Mouse (Mus musculus): ENCODE measurements around the gene Cabp4.

The Cabp4 gene

GRCm38 (mm10) chr19:4102626-4103025 is 41.2 kb downstream of the Cabp4 start:
- DNase-seq (ENCODE audit: low spot score in 2 of 2), result no peak

- no peak for DNase-seq (ENCODE audit: low spot score in 2 of 2)
Observed at GRCm38 (mm10) chr19:4102049-4102448, 41.8 kb downstream of the Cabp4 start.

- no peak for DNase-seq (ENCODE audit: low spot score in 2 of 2)
Observed at GRCm38 (mm10) chr19:4101466-4101865, 42.4 kb downstream of the Cabp4 start.

GRCm38 (mm10) chr19:4100718-4101261 is 43.0 kb downstream of the Cabp4 start:
- DNase-seq (ENCODE audit: low spot score in 2 of 2), result peak in 1 of 2 experiments; percentile 70

- DNase-seq (ENCODE audit: low spot score in 2 of 2), result peak in 1 of 2 experiments; percentile 30
Observed at GRCm38 (mm10) chr19:4099837-4100717, 43.8 kb downstream of the Cabp4 start, which contains the start of gene Pitpnm1. Gene Pitpnm1 (plus strand): TSS chr19:4099998.

- DNase-seq (ENCODE audit: low spot score in 2 of 2), result peak; percentile 87 to 88
Observed at GRCm38 (mm10) chr19:4099056-4099455, 44.8 kb downstream of the Cabp4 start.

- no peak for DNase-seq (ENCODE audit: low spot score in 2 of 2)
Observed at GRCm38 (mm10) chr19:4098426-4098825, 45.4 kb downstream of the Cabp4 start.

- DNase-seq (ENCODE audit: low spot score in 2 of 2), result no peak
Observed at GRCm38 (mm10) chr19:4097441-4097825, 46.4 kb downstream of the Cabp4 start.

GRCm38 (mm10) chr19:4096642-4097440 is 47.0 kb downstream of the Cabp4 start, which contains the start of gene Cdk2ap2:
Gene Cdk2ap2 (plus strand): TSS chr19:4097182.
- peak; percentile 99 to 100 for DNase-seq (ENCODE audit: low spot score in 2 of 2)

- no peak for DNase-seq (ENCODE audit: low spot score in 2 of 2)
Observed at GRCm38 (mm10) chr19:4095802-4096201, 48.0 kb downstream of the Cabp4 start.

GRCm38 (mm10) chr19:4094774-4095303 is 49.0 kb downstream of the Cabp4 start:
- DNase-seq (ENCODE audit: low spot score in 2 of 2), result no peak

- DNase-seq (ENCODE audit: low spot score in 2 of 2), result no peak
Observed at GRCm38 (mm10) chr19:4094348-4094747, 49.5 kb downstream of the Cabp4 start.

GRCm38 (mm10) chr19:4093772-4094171 is 50.1 kb downstream of the Cabp4 start:
- DNase-seq (ENCODE audit: low spot score in 2 of 2), result no peak

GRCm38 (mm10) chr19:4092750-4093149 is 51.1 kb downstream of the Cabp4 start:
- DNase-seq (ENCODE audit: low spot score in 2 of 2), result no peak

- DNase-seq (ENCODE audit: low spot score in 2 of 2), result no peak
Observed at GRCm38 (mm10) chr19:4091383-4091782, 52.5 kb downstream of the Cabp4 start.

GRCm38 (mm10) chr19:4090446-4090845 is 53.4 kb downstream of the Cabp4 start:
- DNase-seq (ENCODE audit: low spot score in 2 of 2), result no peak

- DNase-seq (ENCODE audit: low spot score in 2 of 2), result no peak
Observed at GRCm38 (mm10) chr19:4089128-4089527, 54.7 kb downstream of the Cabp4 start.

- DNase-seq (ENCODE audit: low spot score in 2 of 2), result peak in 1 of 2 experiments; percentile 14
Observed at GRCm38 (mm10) chr19:4088146-4088545, 55.7 kb downstream of the Cabp4 start.

GRCm38 (mm10) chr19:4087090-4087489 is 56.7 kb downstream of the Cabp4 start:
- peak in 1 of 2 experiments; percentile 12 for DNase-seq (ENCODE audit: low spot score in 2 of 2)

- DNase-seq (ENCODE audit: low spot score in 2 of 2), result peak in 1 of 2 experiments; percentile 17
Observed at GRCm38 (mm10) chr19:4086156-4086555, 57.7 kb downstream of the Cabp4 start.
